Mouse (Mus musculus) lung, postnatal 0 days (tissue): Measurements from ENCODE around the gene Adra2b.

Experiments
- CTCF ChIP-seq: IDR thresholded peaks from 2 replicates; pipeline ENCODE4 v1.5.1; 2016; ENCODE audit warnings: antibody characterized with exemption, mild to moderate bottlenecking
- EP300 ChIP-seq: IDR thresholded peaks from 2 replicates; pipeline ENCODE4 v1.6.1; 2016; ENCODE audit warnings: antibody characterized with exemption, mild to moderate bottlenecking, control low read depth

GRCm38 (mm10) chr2:127374131-127374530 is 11.1 kb downstream of the Adra2b start:
- TF ChIP-seq CTCF, result no peak
- no peak for TF ChIP-seq EP300
